Mouse (Mus musculus) forebrain, embryonic 10.5 days (tissue): ENCODE measurements around the gene Tcirg1. TPM values are rescaled to one million over a fixed set of nuclear protein-coding genes. Genes with fewer than 3 reads are reported as not detected.
A peak's percentile ranks its signal among the peaks of the same experiment; 100 is the strongest.

Source experiments
- DNase-seq: peaks from one replicate; pipeline ENCODE4 v3.0.0-alpha.2; 2017; ENCODE audit warnings: low spot score; ENCODE audit errors: extremely low spot score
- H3K27ac ChIP-seq: fragments of 300-500 bp; sonication (generic); 2 replicates; pipeline ENCODE4 v1.5.1; 2016; ENCODE audit warnings: mild to moderate bottlenecking
- H3K27me3 ChIP-seq: fragments of 300-500 bp; sonication (generic); 2 replicates; pipeline ENCODE4 v1.6.1; 2016; ENCODE audit warnings: mild to moderate bottlenecking; ENCODE audit not compliant: poor library complexity, severe bottlenecking
- H3K36me3 ChIP-seq: fragments of 300-500 bp; sonication (generic); replicated peaks from 2 replicates; pipeline ENCODE4 v1.6.1; 2016; ENCODE audit warnings: mild to moderate bottlenecking, moderate library complexity
- H3K4me1 ChIP-seq: fragments of 300-500 bp; sonication (generic); 2 replicates; pipeline ENCODE4 v1.6.1; 2016
- H3K4me3 ChIP-seq: fragments of 300-500 bp; sonication (generic); 2 replicates; pipeline ENCODE4 v1.5.1; 2016; ENCODE audit warnings: mild to moderate bottlenecking, moderate library complexity
- H3K9me3 ChIP-seq: fragments of 300-500 bp; sonication (generic); 2 replicates; pipeline ENCODE4 v1.6.1; 2016; ENCODE audit warnings: mild to moderate bottlenecking, moderate library complexity
- WGBS: fragments of 180-500 bp; shearing (Covaris S2); methylation state at CpG from one replicate; pipeline ENCODE4 v1.1.7; 2016; 5-methylcytosine and 5-hydroxymethylcytosine counted together
- polyA plus RNA-seq: library from polyadenylated mRNA; unstranded; fragments of >200 nt; fragmentation: Nextera tagmentation; extraction: Ambion mirVana; gene quantifications from 2 replicates; pipeline ENCODE4 v1.2.1, GENCODE M21; 2016

The Tcirg1 gene
- polyA plus RNA-seq, 1 experiment from 2014 or later = 17.9 TPM

GRCm38 (mm10) chr19:3924190-3924589, 17.3 kb upstream of the Tcirg1 start:
- 87% methylated on average over 8 of the region's 8 CpGs for WGBS
- H3K36me3 ChIP-seq = no peaks in the 10 kb centered on the region
- H3K4me1 ChIP-seq = peaks cover 26% of the 10 kb centered on the region
- no peak overlapping the region for H3K4me3 ChIP-seq
- no peak for DNase-seq
- no peak overlapping the region for H3K27ac ChIP-seq
- no peaks in the 10 kb centered on the region for H3K27me3 ChIP-seq
- H3K9me3 ChIP-seq = no peaks in the 10 kb centered on the region

GRCm38 (mm10) chr19:3923586-3923985, 16.7 kb upstream of the Tcirg1 start:
- 65% methylated on average over 13 of the region's 13 CpGs for WGBS
- H3K36me3 ChIP-seq = no peaks in the 10 kb centered on the region
- no peak for DNase-seq
- no peaks in the 10 kb centered on the region for H3K9me3 ChIP-seq
- no peaks in the 10 kb centered on the region for H3K27me3 ChIP-seq
- peak overlapping the region; percentile 1; the same call in 1 of the 2 replicates for H3K27ac ChIP-seq
- H3K4me1 ChIP-seq = peaks cover 23% of the 10 kb centered on the region
- H3K4me3 ChIP-seq = no peak overlapping the region

DNA sequence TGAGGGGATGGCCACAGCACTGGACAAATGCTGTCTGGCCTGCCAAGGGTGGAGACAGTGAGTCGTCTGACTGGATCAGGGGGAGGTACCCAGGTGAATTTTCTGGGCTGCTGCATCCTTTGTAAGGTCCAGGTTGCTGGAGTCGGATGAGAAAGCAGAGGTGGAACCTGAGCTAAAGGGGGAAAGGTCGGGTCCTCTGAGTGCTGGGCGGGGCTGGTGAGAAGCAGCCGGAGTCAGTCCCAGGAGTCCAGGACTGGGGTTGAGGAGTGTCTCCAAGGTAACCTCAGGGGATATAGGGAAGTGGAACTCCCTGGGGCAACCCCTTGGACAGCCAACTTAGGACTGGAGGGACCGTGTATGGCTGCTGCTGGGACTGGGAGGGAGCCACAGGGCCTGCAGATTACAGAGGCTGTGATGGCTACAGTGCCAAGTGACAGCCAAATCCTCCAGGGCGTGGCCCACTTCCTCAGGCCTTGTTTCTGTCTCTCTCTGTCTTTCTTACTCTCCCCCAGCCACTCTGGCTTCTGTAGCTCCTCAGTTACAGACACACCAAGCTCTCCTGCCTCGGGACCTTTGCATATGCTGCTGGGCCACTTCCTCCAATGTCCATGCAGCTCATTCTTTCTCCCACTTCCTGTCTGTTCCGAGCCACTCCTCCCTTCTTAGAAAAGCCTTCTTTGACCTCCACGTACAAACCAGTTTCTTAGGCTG, 15.9 kb upstream of the Tcirg1 start:
- no peaks in the 10 kb centered on the region for H3K27me3 ChIP-seq
- WGBS = 58% methylated on average over 10 of the region's 10 CpGs
- peak overlapping the region; percentile 16; the same call in 1 of the 2 replicates for H3K27ac ChIP-seq
- H3K4me1 ChIP-seq = peaks cover 26% of the 10 kb centered on the region
- no peaks in the 10 kb centered on the region for H3K36me3 ChIP-seq
- DNase-seq = no peak
- H3K4me3 ChIP-seq = no peak overlapping the region
- H3K9me3 ChIP-seq = no peaks in the 10 kb centered on the region

- DNase-seq = no peak
- no peaks in the 10 kb centered on the region for H3K9me3 ChIP-seq
- H3K4me3 ChIP-seq = no peak overlapping the region
- H3K27ac ChIP-seq = no peak overlapping the region
- H3K4me1 ChIP-seq = peaks cover 23% of the 10 kb centered on the region
- no peaks in the 10 kb centered on the region for H3K27me3 ChIP-seq
- H3K36me3 ChIP-seq = no peaks in the 10 kb centered on the region
Measured at GRCm38 (mm10) chr19:3919928-3920327, 13.0 kb upstream of the Tcirg1 start.

DNA sequence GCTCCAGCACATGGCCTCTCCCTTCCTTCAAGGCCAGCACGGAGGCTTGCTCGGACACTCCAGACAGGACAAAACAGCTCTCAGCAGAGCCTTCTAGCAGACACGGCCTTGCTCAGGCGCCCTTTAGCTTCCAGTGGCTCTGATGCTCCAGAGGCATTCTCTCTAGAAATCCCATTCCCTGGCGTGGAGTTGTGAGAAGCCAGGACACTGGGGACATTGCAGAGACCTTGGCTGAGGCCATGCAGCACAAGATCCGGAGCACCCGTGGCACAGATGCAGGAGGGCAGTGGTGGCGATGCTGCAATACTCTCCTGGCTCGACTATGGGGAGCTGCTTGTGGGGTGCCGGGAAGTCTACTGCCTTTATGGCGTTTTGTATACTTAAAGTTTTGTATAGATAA, 9.8 kb upstream of the Tcirg1 start:
- DNase-seq = no peak
- H3K27me3 ChIP-seq = no peaks in the 10 kb centered on the region
- no peaks in the 10 kb centered on the region for H3K36me3 ChIP-seq
- no peak overlapping the region for H3K4me3 ChIP-seq
- 80% methylated on average over 11 of the region's 11 CpGs for WGBS
- H3K4me1 ChIP-seq = peaks cover 21% of the 10 kb centered on the region
- no peaks in the 10 kb centered on the region for H3K9me3 ChIP-seq
- H3K27ac ChIP-seq = no peak overlapping the region

DNA sequence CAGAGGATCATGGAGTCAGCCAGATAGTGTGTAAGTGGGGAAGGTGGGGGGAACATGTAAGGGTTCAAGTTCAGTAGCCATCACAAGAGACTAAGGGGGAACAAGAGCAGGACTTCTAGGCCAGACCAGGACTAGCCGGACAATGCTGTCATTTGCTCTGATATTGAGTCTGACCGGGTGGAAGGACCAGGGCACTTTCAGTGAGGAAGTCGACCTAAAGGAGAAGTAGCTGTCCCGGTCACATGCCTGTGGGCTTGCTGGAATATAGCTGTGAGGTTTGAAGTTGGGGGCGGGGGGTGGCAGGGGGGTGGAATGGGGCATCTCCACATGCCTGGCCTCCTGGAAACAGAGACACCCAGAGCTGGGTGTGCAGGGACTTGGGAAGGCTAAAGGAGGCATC, 7.6 kb upstream of the Tcirg1 start:
- H3K4me3 ChIP-seq = no peak overlapping the region
- no peaks in the 10 kb centered on the region for H3K9me3 ChIP-seq
- no peaks in the 10 kb centered on the region for H3K27me3 ChIP-seq
- H3K27ac ChIP-seq = no peak overlapping the region
- WGBS = 89% methylated on average over 5 of the region's 5 CpGs
- DNase-seq = no peak
- H3K36me3 ChIP-seq = peaks cover 17% of the 10 kb centered on the region
- peaks cover 27% of the 10 kb centered on the region for H3K4me1 ChIP-seq

- no peaks in the 10 kb centered on the region for H3K27me3 ChIP-seq
- H3K27ac ChIP-seq = peak overlapping the region; percentile 89
- H3K9me3 ChIP-seq = no peaks in the 10 kb centered on the region
- no peak for DNase-seq
- peak overlapping the region; percentile 62 for H3K4me3 ChIP-seq
- peaks cover 25% of the 10 kb centered on the region for H3K4me1 ChIP-seq
- H3K36me3 ChIP-seq = peaks cover 26% of the 10 kb centered on the region
- 87% methylated on average over 8 of the region's 8 CpGs for WGBS
Measured at GRCm38 (mm10) chr19:3913692-3914091, 6.8 kb upstream of the Tcirg1 start.

DNA sequence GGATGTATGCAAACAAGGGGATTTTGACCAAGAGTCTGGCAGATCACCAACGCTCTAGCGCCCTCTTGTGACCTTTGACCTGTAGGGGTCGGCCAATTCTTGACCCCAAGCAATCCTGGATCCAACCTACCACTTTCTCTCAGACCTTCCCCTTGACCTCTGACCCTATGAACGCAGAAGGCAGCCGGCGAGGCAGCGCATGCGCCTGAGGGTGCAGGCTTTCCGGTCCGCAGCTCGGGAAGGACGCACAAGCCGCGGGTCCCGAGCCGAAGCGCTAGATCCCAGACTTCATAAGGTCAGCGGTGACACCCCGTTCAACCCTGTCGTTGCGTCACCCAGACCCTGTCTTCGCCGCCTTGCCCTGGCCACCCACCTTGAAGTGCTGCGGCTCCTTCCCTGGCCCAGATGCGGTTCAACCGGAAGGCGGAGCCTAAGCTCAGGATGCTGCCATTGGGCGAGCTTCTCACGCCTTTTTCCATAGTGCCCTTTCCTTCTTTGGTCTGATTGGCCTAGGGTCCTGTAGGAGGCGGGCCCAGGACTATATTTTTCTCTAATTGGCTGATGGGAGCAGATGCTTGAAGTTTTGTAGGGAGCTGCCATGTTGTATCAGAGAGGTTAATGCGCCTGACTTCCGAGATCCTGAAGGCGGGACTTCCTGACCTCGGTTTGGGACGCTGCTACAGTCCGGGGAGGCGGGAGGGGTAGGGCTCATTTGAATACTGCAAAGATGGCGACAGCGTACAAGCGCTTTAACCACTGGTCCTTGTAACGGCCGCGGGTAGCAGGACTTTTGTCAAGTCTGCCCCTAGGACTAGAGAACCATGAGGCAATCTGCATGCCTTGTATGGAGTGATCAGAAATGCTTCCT, 5.6 kb upstream of the Tcirg1 start, which contains the start of gene Ndufs8:
Gene Ndufs8 (minus strand): TSS at position 438 of the 868 bp plus-strand sequence.
- under 1% methylated on average over 43 of the region's 43 CpGs for WGBS
- DNase-seq = peak; percentile 93
- H3K4me3 ChIP-seq = peak within 1 kb of the TSS; percentile 62
- peaks cover 24% of the 10 kb centered on the region for H3K4me1 ChIP-seq
- no peaks in the 10 kb centered on the region for H3K27me3 ChIP-seq
- peaks cover 36% of the 10 kb centered on the region for H3K36me3 ChIP-seq
- no peaks in the 10 kb centered on the region for H3K9me3 ChIP-seq
- H3K27ac ChIP-seq = peak within 1 kb of the TSS; percentile 89

DNA sequence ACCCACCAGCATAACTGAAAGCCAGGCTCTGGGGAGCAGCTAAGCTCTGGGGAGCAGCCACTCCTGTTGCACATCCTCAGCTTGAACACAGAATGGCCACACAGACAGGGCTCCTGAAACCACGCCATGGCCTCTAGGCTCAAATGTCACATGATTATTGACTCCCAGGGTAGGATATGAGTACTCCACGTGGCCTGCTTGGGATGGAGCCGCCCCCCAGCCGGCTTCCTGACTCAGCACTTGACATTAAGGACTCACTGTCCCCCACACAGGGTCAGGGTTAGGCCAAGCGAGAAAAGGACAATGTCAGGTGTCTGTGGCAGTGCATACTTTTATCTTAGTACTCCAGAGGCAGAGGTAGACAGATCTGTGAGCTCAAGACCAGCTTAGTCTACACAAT, 3.3 kb upstream of the Tcirg1 start:
- 85% methylated on average over 5 of the region's 5 CpGs for WGBS
- no peaks in the 10 kb centered on the region for H3K9me3 ChIP-seq
- DNase-seq = no peak
- peaks cover 11% of the 10 kb centered on the region for H3K27me3 ChIP-seq
- peaks cover 36% of the 10 kb centered on the region for H3K36me3 ChIP-seq
- no peak overlapping the region for H3K4me3 ChIP-seq
- H3K27ac ChIP-seq = no peak overlapping the region
- peaks cover 47% of the 10 kb centered on the region for H3K4me1 ChIP-seq

DNA sequence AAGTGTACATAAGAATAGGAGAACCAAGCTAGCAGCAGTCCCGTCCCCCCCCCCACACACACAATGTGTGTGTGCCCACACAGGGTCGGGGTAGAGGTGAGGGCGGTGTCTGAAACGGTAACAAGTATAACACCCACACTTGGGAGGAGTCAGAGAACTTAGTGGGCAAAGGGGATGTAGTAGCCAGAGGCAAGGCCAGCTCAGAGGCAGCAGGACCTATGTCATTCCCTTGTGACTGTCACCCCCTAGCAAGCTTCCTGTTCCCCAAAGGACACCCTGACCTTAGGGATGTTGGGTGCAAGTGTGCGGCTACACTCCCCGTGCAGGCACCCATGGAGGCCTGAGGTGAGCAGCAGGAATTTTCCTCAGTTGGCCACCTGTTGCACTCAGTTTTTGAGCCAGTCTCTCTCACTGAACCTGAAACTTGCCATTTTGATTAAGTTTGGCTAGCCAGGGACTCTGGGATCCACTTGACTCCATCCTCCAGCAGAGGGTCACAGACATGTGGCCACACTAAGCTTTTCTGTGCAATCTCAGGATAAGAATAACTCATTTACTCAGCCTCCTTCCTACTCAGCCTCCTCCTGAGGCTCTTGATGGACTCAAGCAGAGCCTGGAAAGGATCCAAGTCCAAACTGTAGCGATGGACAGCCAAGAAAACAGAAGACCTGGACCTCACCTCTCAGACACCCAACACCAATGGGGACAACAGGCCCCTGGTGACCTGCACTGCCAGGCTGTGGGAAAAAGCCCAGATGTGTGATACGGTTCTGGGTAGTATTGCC, 1.1 kb upstream of the Tcirg1 start:
- Histone ChIP-seq H3K9me3 (no peaks in the 10 kb centered on the region), H3K27me3 (peaks cover 14% of the 10 kb centered on the region), H3K4me1 (peaks cover 57% of the 10 kb centered on the region), H3K4me3 (no peak overlapping the region), H3K36me3 (peaks cover 41% of the 10 kb centered on the region), H3K27ac (no peak overlapping the region)
- 87% methylated on average over 8 of the region's 8 CpGs for WGBS
- DNase-seq = no peak

- Histone ChIP-seq H3K4me1 (peaks cover 49% of the 10 kb centered on the region), H3K9me3 (no peaks in the 10 kb centered on the region), H3K4me3 (peak overlapping the region; percentile 59), H3K27ac (peak overlapping the region; percentile 78), H3K36me3 (peaks cover 57% of the 10 kb centered on the region), H3K27me3 (peaks cover 14% of the 10 kb centered on the region)
- WGBS = 45% methylated on average over 10 of the region's 10 CpGs
- no peak for DNase-seq
Measured at GRCm38 (mm10) chr19:3906326-3906725, 607 bp downstream of the Tcirg1 start.

GRCm38 (mm10) chr19:3905261-3905969, 1.5 kb downstream of the Tcirg1 start:
- no peak for DNase-seq
- 41% methylated on average over 6 of the region's 6 CpGs for WGBS
- Histone ChIP-seq H3K36me3 (peaks cover 49% of the 10 kb centered on the region), H3K27me3 (peaks cover 14% of the 10 kb centered on the region), H3K4me1 (peaks cover 47% of the 10 kb centered on the region), H3K4me3 (peak overlapping the region; percentile 59), H3K27ac (peak overlapping the region; percentile 66), H3K9me3 (no peaks in the 10 kb centered on the region)
